Mouse (Mus musculus) left cerebral cortex, adult 11 months (tissue): ENCODE measurements around the gene Scn1b.

ENCODE experiments used
- DNase-seq: peaks from one replicate; pipeline ENCODE4 v3.0.0; 2022; ENCODE audit warnings: low spot score

Scn1b gene

GRCm38 (mm10) chr7:31086175-31086755, 40.5 kb downstream of the Scn1b start:
- DNase-seq: no peak

- DNase-seq: no peak
These were observed 41.6 kb downstream of the Scn1b start for GRCm38 (mm10) chr7:31085171-31085570.

- no peak for DNase-seq
These were observed 42.7 kb downstream of the Scn1b start for GRCm38 (mm10) chr7:31084140-31084539.

- no peak for DNase-seq
These were observed 43.8 kb downstream of the Scn1b start for GRCm38 (mm10) chr7:31082831-31083588.

- no peak for DNase-seq
These were observed 44.7 kb downstream of the Scn1b start for GRCm38 (mm10) chr7:31082106-31082505.

GRCm38 (mm10) chr7:31081106-31081505, 45.7 kb downstream of the Scn1b start:
- DNase-seq: no peak

GRCm38 (mm10) chr7:31080611-31081010, 46.2 kb downstream of the Scn1b start:
- DNase-seq: no peak

- no peak for DNase-seq
These were observed 47.1 kb downstream of the Scn1b start for GRCm38 (mm10) chr7:31079670-31080069.

GRCm38 (mm10) chr7:31077885-31078445, 48.8 kb downstream of the Scn1b start:
- peak; percentile 62 for DNase-seq

GRCm38 (mm10) chr7:31077470-31077869, 49.3 kb downstream of the Scn1b start:
- no peak for DNase-seq

GRCm38 (mm10) chr7:31076492-31076891, 50.3 kb downstream of the Scn1b start, which contains the start of gene Fxyd3:
Fxyd3 (minus strand) TSS chr7:31076704.
- DNase-seq: no peak

- DNase-seq: no peak
These were observed 52.1 kb downstream of the Scn1b start for GRCm38 (mm10) chr7:31074713-31075069.

GRCm38 (mm10) chr7:31074061-31074712, 52.6 kb downstream of the Scn1b start:
- no peak for DNase-seq

- DNase-seq: no peak
These were observed 53.3 kb downstream of the Scn1b start for GRCm38 (mm10) chr7:31073546-31073945.

- no peak for DNase-seq
These were observed 54.5 kb downstream of the Scn1b start for GRCm38 (mm10) chr7:31072326-31072725.

- DNase-seq: no peak
These were observed 56.5 kb downstream of the Scn1b start for GRCm38 (mm10) chr7:31070324-31070723.

GRCm38 (mm10) chr7:31069491-31069890, 57.3 kb downstream of the Scn1b start:
- DNase-seq: no peak

GRCm38 (mm10) chr7:31067836-31068235, 59.0 kb downstream of the Scn1b start:
- no peak for DNase-seq
